Mouse (Mus musculus): ENCODE measurements around the gene Atxn2l. TPM values are rescaled to one million over a fixed set of nuclear protein-coding genes. Genes with fewer than 3 reads are reported as not detected.
A peak's percentile ranks its signal among the peaks of the same experiment; 100 is the strongest.
"Not testable (repeated sequence)": the region's sequence is repeated elsewhere in the genome, so short reads cannot be mapped to it uniquely, and the experiment has no call there.

The Atxn2l gene
- polyA plus RNA-seq, 1 experiment from 2014 or later, result 61.9 TPM

DNA sequence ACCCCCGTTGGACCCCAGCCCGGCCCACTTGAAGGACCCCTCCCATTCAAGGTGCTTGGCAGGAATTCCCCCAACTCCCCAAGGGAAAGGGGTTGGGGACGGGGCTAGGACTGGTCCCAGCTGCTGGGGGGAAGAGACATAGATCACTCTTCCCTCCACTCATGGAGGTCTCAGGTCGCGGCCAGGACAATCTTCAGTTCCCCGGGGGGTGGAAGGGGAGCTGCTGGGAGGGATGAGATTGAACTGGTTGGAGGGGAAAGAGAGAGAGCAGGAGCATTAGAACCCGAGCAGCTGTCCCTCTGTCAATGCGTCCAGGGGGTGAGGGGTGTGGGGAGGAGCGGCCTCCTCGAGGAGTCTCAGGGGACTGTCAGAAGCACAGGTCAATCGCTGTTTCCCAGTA lies 11.3 kb downstream of the Atxn2l start:
- TF ChIP-seq CTCF (IDR thresholded peaks at IDR 0.05; ENCODE audit: low read depth), result no peak
- WGBS, result 44% methylated on average over 11 of the region's 11 CpGs
- no peak overlapping the region for H3K9ac ChIP-seq

DNA sequence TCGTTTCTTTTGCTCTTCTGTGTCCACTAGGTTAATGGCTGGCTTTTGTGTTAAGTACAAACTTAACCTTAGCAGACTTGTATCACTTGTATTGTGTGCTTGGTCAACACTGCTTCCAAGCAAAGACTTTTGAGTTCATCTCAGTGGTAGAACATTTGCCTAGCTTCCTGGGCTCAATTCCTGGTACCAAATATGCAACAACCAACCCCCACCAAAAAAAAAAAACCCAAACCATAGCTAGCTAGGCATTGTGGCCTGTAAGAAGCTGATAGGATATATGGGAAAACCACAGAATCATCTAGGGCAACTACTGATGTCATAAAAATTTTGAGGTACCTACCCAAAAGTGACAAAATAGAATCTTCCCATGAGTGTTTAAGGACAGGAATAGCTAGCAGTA lies 12.2 kb downstream of the Atxn2l start:
- ATAC-seq (ENCODE audit: insufficient read depth), result no peak
- Histone ChIP-seq H3K4me1 (ENCODE audit: insufficient read depth) (no peaks in the 10 kb centered on the region), H3K36me3 (ENCODE audit: insufficient read depth) (peaks cover 71% of the 10 kb centered on the region), H3K9me3 (ENCODE audit: low read depth, low read length) (no peaks in the 10 kb centered on the region), H3K27me3 (ENCODE audit: insufficient read depth, low read length) (no peaks in the 10 kb centered on the region), H3K9ac (no peak overlapping the region), H3K4me3 (ENCODE audit: low read depth, low read length) (no peak overlapping the region), H3K27ac (ENCODE audit: low read depth) (no peak overlapping the region), H3K4me2 (no peak overlapping the region)
- 72% methylated on average over 1 of the region's 1 CpGs for WGBS
- TF ChIP-seq CTCF (IDR thresholded peaks at IDR 0.05; ENCODE audit: low read depth), result no peak
- DNase-seq, result peak; percentile 11

More for the DNA sequence above, 11.3 kb downstream of the Atxn2l start:
- Histone ChIP-seq H3K4me3 (ENCODE audit: low read depth, low read length) (no peak overlapping the region), H3K36me3 (ENCODE audit: insufficient read depth) (peaks cover 80% of the 10 kb centered on the region), H3K4me2 (no peak overlapping the region), H3K27me3 (ENCODE audit: insufficient read depth, low read length) (no peaks in the 10 kb centered on the region), H3K4me1 (ENCODE audit: insufficient read depth) (no peaks in the 10 kb centered on the region), H3K9me3 (ENCODE audit: low read depth, low read length) (no peaks in the 10 kb centered on the region), H3K27ac (ENCODE audit: low read depth) (no peak overlapping the region)
- ATAC-seq (ENCODE audit: insufficient read depth), result no peak
- DNase-seq, result no peak

GRCm38 (mm10) chr7:126487617-126488385 lies 15.4 kb downstream of the Atxn2l start:
- H3K27ac ChIP-seq (ENCODE audit: low read depth); H3K9me3 ChIP-seq (ENCODE audit: low read depth, low read length); H3K4me1 ChIP-seq (ENCODE audit: insufficient read depth); DNase-seq; H3K27me3 ChIP-seq (ENCODE audit: insufficient read depth, low read length); ATAC-seq (ENCODE audit: insufficient read depth): not testable (repeated sequence)
- 14% methylated on average over 19 of the region's 25 CpGs for WGBS
- H3K9ac ChIP-seq, result peak overlapping the region; percentile 68
- H3K4me3 ChIP-seq (ENCODE audit: low read depth, low read length), result peak overlapping the region; percentile 61
- H3K4me2 ChIP-seq, result peak overlapping the region; percentile 93
- H3K36me3 ChIP-seq (ENCODE audit: insufficient read depth), result peaks cover 39% of the 10 kb centered on the region

DNA sequence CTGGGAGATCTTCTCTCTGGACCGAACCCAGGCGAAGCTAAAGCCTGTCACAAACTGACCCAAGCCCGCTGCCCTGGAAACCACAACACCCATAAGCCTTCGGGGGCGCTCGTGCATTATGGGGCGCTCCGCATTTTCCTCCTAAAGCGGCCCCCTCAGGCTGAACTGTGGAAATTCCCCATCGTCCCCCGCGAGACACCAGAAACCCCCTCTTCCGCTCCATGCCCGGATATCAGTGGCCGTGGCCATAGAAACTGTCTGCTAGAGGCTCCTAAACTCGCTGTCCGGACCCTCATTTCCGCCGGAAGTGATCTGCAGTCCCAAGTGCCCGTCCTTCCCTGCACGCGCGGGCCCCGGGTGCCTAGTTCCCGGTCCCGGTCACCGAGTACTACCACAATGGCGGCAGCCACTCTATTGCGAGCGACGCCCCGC lies 16.2 kb downstream of the Atxn2l start, which contains the start of gene Tufm:
Tufm (plus strand) TSS at position 310 of the 432 bp plus-strand sequence.
- peak; percentile 92 for ATAC-seq (ENCODE audit: insufficient read depth)
- Histone ChIP-seq H3K4me1 (ENCODE audit: insufficient read depth) (no peaks in the 10 kb centered on the region), H3K4me2 (peak within 1 kb of the TSS; percentile 93), H3K9ac (peak within 1 kb of the TSS; percentile 68), H3K36me3 (ENCODE audit: insufficient read depth) (peaks cover 31% of the 10 kb centered on the region), H3K27me3 (ENCODE audit: insufficient read depth, low read length) (no peaks in the 10 kb centered on the region), H3K27ac (ENCODE audit: low read depth) (peak within 1 kb of the TSS; percentile 70), H3K4me3 (ENCODE audit: low read depth, low read length) (peak within 1 kb of the TSS; percentile 61), H3K9me3 (ENCODE audit: low read depth, low read length) (no peaks in the 10 kb centered on the region)
- peak; percentile 61 for TF ChIP-seq CTCF (IDR thresholded peaks at IDR 0.05; ENCODE audit: low read depth)
- WGBS, result under 1% methylated on average over 32 of the region's 32 CpGs
- peak; percentile 97 for DNase-seq

DNA sequence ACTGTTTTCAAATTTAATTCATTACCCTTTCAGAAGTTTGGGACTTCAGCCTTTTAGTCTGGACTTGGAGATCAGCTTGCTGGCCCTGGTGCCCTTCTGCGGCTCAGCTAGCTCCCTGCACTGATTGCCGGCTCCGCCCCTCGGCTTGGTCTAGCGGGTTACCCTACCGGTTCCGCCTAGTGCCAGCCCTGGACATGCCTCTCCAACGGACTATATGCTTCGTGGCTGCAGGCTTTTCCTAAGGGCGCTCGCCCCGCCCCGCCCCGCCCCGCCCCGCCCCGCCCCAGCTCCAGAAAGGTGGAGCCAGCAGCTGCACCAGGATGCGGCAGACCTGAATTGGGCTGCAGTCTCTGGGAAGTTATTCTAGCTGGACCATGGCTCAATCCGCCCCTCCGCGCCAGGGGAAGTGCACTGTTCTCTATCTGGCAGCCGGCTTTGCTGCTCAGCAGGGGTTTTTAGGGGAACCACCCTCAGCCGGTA lies 20.8 kb downstream of the Atxn2l start:
- TF ChIP-seq CTCF (IDR thresholded peaks at IDR 0.05; ENCODE audit: low read depth), result no peak
- ATAC-seq (ENCODE audit: insufficient read depth) (peak; percentile 89), DNase-seq (peak; percentile 91)
- peak overlapping the region; percentile 58 for H3K27ac ChIP-seq (ENCODE audit: low read depth)
- H3K4me1 ChIP-seq (ENCODE audit: insufficient read depth), result no peaks in the 10 kb centered on the region
- H3K9ac ChIP-seq, result 0 out of 2 replicates have a peak overlapping the region, but pooled peaks have one; percentile 37
- H3K36me3 ChIP-seq (ENCODE audit: insufficient read depth), result no peaks in the 10 kb centered on the region
- peak overlapping the region; percentile 62 for H3K4me2 ChIP-seq
- WGBS, result 0% methylated on average over 23 of the region's 23 CpGs
- no peaks in the 10 kb centered on the region for H3K27me3 ChIP-seq (ENCODE audit: insufficient read depth, low read length)
- peak overlapping the region; percentile 24 for H3K4me3 ChIP-seq (ENCODE audit: low read depth, low read length)
- H3K9me3 ChIP-seq (ENCODE audit: low read depth, low read length), result no peaks in the 10 kb centered on the region

GRCm38 (mm10) chr7:126481699-126482098 lies 21.5 kb downstream of the Atxn2l start:
- no peaks in the 10 kb centered on the region for H3K27me3 ChIP-seq (ENCODE audit: insufficient read depth, low read length)
- H3K9me3 ChIP-seq (ENCODE audit: low read depth, low read length), result no peaks in the 10 kb centered on the region
- H3K27ac ChIP-seq (ENCODE audit: low read depth), result no peak overlapping the region
- H3K9ac ChIP-seq, result no peak overlapping the region
- no peaks in the 10 kb centered on the region for H3K4me1 ChIP-seq (ENCODE audit: insufficient read depth)
- TF ChIP-seq CTCF (IDR thresholded peaks at IDR 0.05; ENCODE audit: low read depth), result peak; percentile 69
- DNase-seq, result peak; percentile 73
- H3K4me2 ChIP-seq, result no peak overlapping the region
- ATAC-seq (ENCODE audit: insufficient read depth), result no peak
- no peak overlapping the region; the same call in 1 of the 2 replicates for H3K4me3 ChIP-seq (ENCODE audit: low read depth, low read length)
- no peaks in the 10 kb centered on the region for H3K36me3 ChIP-seq (ENCODE audit: insufficient read depth)
- 22% methylated on average over 5 of the region's 5 CpGs for WGBS

- peak within 1 kb of the TSS; percentile 93 for H3K27ac ChIP-seq (ENCODE audit: low read depth)
- ATAC-seq (ENCODE audit: insufficient read depth) (peak; percentile 93), DNase-seq (peak; percentile 95)
- no peaks in the 10 kb centered on the region for H3K27me3 ChIP-seq (ENCODE audit: insufficient read depth, low read length)
- peak within 1 kb of the TSS; percentile 92 for H3K4me2 ChIP-seq
- under 1% methylated on average over 53 of the region's 53 CpGs for WGBS
- peak within 1 kb of the TSS; percentile 96 for H3K9ac ChIP-seq
- peak within 1 kb of the TSS; percentile 90 for H3K4me3 ChIP-seq (ENCODE audit: low read depth, low read length)
- TF ChIP-seq CTCF (IDR thresholded peaks at IDR 0.05; ENCODE audit: low read depth), result peak; percentile 46
- peaks cover 25% of the 10 kb centered on the region for H3K36me3 ChIP-seq (ENCODE audit: insufficient read depth)
- H3K9me3 ChIP-seq (ENCODE audit: low read depth, low read length), result no peaks in the 10 kb centered on the region
- peaks cover 7% of the 10 kb centered on the region; the same call in 1 of the 2 replicates for H3K4me1 ChIP-seq (ENCODE audit: insufficient read depth)
Measured at GRCm38 (mm10) chr7:126474993-126475581, 28.1 kb downstream of the Atxn2l start, which contains the start of gene Sh2b1. Gene Sh2b1, minus strand, starts transcription at chr7:126475424.

All from lung, embryonic 14.5 days (tissue).